Mouse (Mus musculus) heart, adult 2 months (tissue): ENCODE results near the gene Nudt9.

Source experiments
- CTCF ChIP-seq: fragments of 200-600 bp; IDR thresholded peaks from 2 replicates; pipeline ENCODE4 v1.8.1; 2022; ENCODE audit warnings: antibody characterized with exemption, mild to moderate bottlenecking, moderate library complexity
- EP300 ChIP-seq: fragments of 200-500 bp; IDR thresholded peaks from 2 replicates; pipeline ENCODE4 v1.6.1; 2011; ENCODE audit warnings: low read depth, low read length, control low read depth; ENCODE audit not compliant: insufficient read depth

- TF ChIP-seq CTCF (peak; percentile 37), EP300 (peak; percentile 73; the same call in 1 of the 2 replicates)
Measured at GRCm38 (mm10) chr5:104112016-104112415, 65.9 kb downstream of the Nudt9 start.
